Mouse (Mus musculus): ENCODE data around the gene Mcu. TPM values are rescaled to one million over a fixed set of nuclear protein-coding genes. Genes with fewer than 3 reads are reported as not detected.

Gene Mcu
- polyA plus RNA-seq, 1 experiment: 16.1 TPM

- Histone ChIP-seq H3K27ac (ENCODE audit: control insufficient read depth, insufficient read depth, low read depth, low read length, poor library complexity) (no peak overlapping the region), H3K4me3 (replicated peaks; ENCODE audit: control insufficient read depth, low read depth, low read length) (no peak overlapping the region), H3K4me1 (ENCODE audit: control insufficient read depth, insufficient read depth, low read length) (peaks cover 4% of the 10 kb centered on the region)
- 89% methylated on average over 15 of the region's 15 CpGs for WGBS
- TF ChIP-seq POLR2A (IDR thresholded peaks at IDR 0.05; ENCODE audit: borderline replicate concordance, control insufficient read depth, low read depth, low read length) (no peak), CTCF (IDR thresholded peaks at IDR 0.05; ENCODE audit: control insufficient read depth, insufficient read depth, low read length) (no peak)
Observed at GRCm38 (mm10) chr10:59586821-59587220, 29.7 kb downstream of the Mcu start.

DNA sequence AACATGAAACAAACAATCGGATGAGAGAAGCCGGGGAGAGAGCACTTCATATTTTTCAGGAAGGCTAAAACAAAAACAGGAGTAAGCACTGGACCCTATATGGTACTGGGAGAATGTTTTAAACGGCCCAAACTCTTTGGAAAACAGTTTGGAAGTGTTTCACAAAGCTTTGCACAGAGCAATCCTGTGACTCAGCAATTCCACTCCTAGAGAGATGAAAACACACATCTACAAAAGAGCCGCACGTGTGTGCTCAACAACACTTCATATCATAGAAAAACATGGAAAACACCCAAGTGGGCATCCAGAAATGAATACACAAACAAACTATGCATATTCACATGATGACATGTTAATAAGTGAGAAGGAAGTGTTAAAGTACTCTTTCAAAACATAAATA, 30.9 kb downstream of the Mcu start:
- Histone ChIP-seq H3K4me1 (ENCODE audit: control insufficient read depth, insufficient read depth, low read length) (peaks cover 4% of the 10 kb centered on the region), H3K4me3 (replicated peaks; ENCODE audit: control insufficient read depth, low read depth, low read length) (no peak overlapping the region), H3K27ac (ENCODE audit: control insufficient read depth, insufficient read depth, low read depth, low read length, poor library complexity) (no peak overlapping the region)
- WGBS: 79% methylated on average over 5 of the region's 5 CpGs
- no peak for TF ChIP-seq CTCF (IDR thresholded peaks at IDR 0.05; ENCODE audit: control insufficient read depth, insufficient read depth, low read length)
- no peak for TF ChIP-seq POLR2A (IDR thresholded peaks at IDR 0.05; ENCODE audit: borderline replicate concordance, control insufficient read depth, low read depth, low read length)

DNA sequence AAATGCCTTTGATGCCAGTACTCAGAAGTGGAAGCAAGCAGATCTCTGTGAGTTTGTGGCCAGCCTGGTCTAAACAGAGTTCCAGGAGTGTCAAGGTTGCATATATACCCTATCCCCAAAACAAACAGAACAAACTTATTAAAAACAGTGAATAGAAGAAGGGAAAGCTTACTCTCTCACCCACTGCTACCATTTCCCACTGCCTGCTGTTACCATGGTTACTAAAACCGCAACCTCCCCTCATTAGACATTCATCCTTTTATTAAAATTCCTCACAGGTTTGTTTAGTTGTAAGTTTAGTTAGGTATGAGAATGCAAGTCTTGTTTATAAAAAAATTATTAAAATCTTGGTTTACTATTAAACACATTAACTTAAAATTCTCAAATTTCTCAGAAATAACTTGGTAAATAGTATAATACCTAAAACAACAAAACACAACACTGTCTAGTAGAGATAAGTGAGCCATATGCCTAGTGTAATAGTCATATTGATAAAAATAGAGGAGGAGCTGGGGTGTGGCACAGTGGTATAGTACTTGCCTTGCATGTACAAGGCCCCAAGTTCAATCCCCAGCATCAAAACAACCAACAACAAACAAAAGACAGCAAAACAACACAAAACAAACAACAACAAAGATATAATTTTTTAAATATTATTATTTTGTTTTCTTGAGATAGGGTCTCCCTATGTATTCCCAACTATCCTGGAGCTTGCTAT, 34.5 kb downstream of the Mcu start:
- TF ChIP-seq POLR2A (IDR thresholded peaks at IDR 0.05; ENCODE audit: borderline replicate concordance, control insufficient read depth, low read depth, low read length) (no peak), CTCF (IDR thresholded peaks at IDR 0.05; ENCODE audit: control insufficient read depth, insufficient read depth, low read length) (no peak)
- WGBS: 91% methylated on average over 1 of the region's 1 CpGs
- Histone ChIP-seq H3K27ac (ENCODE audit: control insufficient read depth, insufficient read depth, low read depth, low read length, poor library complexity) (no peak overlapping the region), H3K4me1 (ENCODE audit: control insufficient read depth, insufficient read depth, low read length) (peaks cover 2% of the 10 kb centered on the region; the same call in 1 of the 2 replicates), H3K4me3 (replicated peaks; ENCODE audit: control insufficient read depth, low read depth, low read length) (no peak overlapping the region)

DNA sequence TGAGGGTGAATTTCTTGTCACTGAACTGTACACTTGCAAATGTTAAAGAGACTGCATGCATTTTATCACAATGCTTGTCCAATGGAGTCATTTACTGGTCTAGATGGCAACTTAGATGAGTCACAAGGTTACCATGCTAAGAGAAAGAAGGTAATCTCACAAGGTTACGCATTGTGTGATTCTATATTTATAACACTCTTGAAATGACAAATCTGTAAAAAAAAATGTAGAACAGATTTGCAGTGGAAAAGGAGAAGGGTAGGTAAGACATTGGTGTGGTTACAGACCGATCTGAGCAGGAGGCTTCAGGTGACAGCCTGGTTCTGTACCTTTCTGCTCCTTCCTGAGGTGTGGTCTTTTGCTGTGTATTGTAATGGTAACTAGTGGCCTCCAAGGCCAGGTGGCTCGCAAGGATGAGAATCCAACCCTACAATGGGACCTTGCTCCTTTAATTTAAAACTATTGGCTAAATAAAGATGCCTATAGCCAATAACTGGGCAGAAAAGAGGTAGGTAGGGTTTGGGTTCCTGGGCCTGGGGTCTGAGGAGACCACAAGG, 35.8 kb downstream of the Mcu start:
- 93% methylated on average over 3 of the region's 3 CpGs for WGBS
- Histone ChIP-seq H3K4me1 (ENCODE audit: control insufficient read depth, insufficient read depth, low read length) (peaks cover 2% of the 10 kb centered on the region; the same call in 1 of the 2 replicates), H3K4me3 (replicated peaks; ENCODE audit: control insufficient read depth, low read depth, low read length) (no peak overlapping the region), H3K27ac (ENCODE audit: control insufficient read depth, insufficient read depth, low read depth, low read length, poor library complexity) (no peak overlapping the region)
- TF ChIP-seq POLR2A (IDR thresholded peaks at IDR 0.05; ENCODE audit: borderline replicate concordance, control insufficient read depth, low read depth, low read length) (no peak), CTCF (IDR thresholded peaks at IDR 0.05; ENCODE audit: control insufficient read depth, insufficient read depth, low read length) (no peak)

DNA sequence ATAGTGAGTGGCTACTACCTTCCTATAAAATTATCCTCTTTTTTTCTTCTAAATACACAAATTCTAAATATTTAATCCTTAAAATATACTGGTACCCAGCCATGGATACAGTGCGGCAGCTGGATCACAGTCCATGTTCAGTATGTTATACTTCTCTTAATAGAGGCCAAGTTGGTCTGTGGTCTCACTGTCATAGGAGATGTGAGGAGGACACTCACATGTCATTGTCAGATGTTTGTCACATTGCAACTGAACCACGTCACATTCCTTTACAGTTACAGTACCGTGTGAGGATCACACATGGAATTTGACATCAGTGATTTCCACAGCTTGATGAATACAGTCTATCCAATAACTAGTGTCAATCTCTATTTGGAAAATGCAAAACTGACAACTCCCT, 36.8 kb downstream of the Mcu start:
- no peak overlapping the region for H3K27ac ChIP-seq (ENCODE audit: control insufficient read depth, insufficient read depth, low read depth, low read length, poor library complexity)
- peaks cover 2% of the 10 kb centered on the region; the same call in 1 of the 2 replicates for H3K4me1 ChIP-seq (ENCODE audit: control insufficient read depth, insufficient read depth, low read length)
- TF ChIP-seq POLR2A (IDR thresholded peaks at IDR 0.05; ENCODE audit: borderline replicate concordance, control insufficient read depth, low read depth, low read length) (no peak), CTCF (IDR thresholded peaks at IDR 0.05; ENCODE audit: control insufficient read depth, insufficient read depth, low read length) (no peak)
- H3K4me3 ChIP-seq (replicated peaks; ENCODE audit: control insufficient read depth, low read depth, low read length): no peak overlapping the region
- WGBS: 87% methylated on average over 3 of the region's 3 CpGs

DNA sequence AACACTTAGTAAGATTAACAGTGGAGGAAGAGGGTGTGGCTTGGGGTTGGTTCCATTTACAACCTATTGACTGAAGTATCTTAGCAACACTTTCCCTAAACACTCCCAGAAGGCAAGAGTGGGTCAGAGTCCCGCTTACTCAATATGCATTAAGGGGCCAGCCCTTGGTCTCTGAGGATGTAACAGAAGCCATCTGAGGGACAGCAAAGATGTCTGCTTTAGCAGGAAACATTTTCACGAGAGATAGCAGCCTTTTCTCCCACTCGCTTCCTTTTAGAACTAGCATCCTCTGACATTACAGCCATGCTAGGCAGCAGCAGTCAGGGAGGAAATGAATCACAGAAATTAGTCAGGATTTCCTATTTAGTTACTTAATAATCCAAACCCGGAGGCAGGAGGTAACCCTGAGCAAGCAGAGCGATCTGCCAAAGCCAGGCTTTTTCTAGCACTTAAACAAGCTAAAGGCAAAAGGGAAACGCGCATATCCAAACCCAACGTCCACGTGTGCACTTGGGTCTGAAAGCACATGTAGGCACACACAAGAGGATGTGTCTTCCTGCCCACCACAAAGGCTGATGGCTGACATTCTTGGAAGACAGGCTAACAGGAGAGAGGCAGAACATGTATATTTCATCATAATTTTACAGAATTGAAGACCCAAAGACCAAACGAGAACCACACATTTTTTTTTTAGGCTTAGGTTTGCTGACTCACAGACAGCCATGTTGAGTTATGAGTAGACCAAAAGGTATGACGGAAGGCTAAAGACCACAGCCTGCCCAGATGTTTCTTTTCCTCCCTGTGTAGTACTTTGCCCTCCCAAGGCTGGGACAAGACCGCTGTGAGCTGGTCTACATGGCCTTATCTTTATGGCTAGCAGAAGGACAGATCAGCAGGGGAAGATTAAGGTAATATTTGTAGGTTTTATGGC, 38.4 kb downstream of the Mcu start:
- no peak overlapping the region for H3K4me3 ChIP-seq (replicated peaks; ENCODE audit: control insufficient read depth, low read depth, low read length)
- H3K27ac ChIP-seq (ENCODE audit: control insufficient read depth, insufficient read depth, low read depth, low read length, poor library complexity): peak overlapping the region; percentile 26; the same call in 1 of the 2 replicates
- H3K4me1 ChIP-seq (ENCODE audit: control insufficient read depth, insufficient read depth, low read length): peaks cover 2% of the 10 kb centered on the region; the same call in 1 of the 2 replicates
- TF ChIP-seq CTCF (IDR thresholded peaks at IDR 0.05; ENCODE audit: control insufficient read depth, insufficient read depth, low read length) (no peak), POLR2A (IDR thresholded peaks at IDR 0.05; ENCODE audit: borderline replicate concordance, control insufficient read depth, low read depth, low read length) (no peak)
- 6% methylated on average over 12 of the region's 12 CpGs for WGBS

- Histone ChIP-seq H3K4me1 (ENCODE audit: control insufficient read depth, insufficient read depth, low read length) (peaks cover 2% of the 10 kb centered on the region; the same call in 1 of the 2 replicates), H3K4me3 (replicated peaks; ENCODE audit: control insufficient read depth, low read depth, low read length) (no peak overlapping the region), H3K27ac (ENCODE audit: control insufficient read depth, insufficient read depth, low read depth, low read length, poor library complexity) (no peak overlapping the region)
- WGBS: 67% methylated on average over 5 of the region's 5 CpGs
- TF ChIP-seq POLR2A (IDR thresholded peaks at IDR 0.05; ENCODE audit: borderline replicate concordance, control insufficient read depth, low read depth, low read length) (no peak), CTCF (IDR thresholded peaks at IDR 0.05; ENCODE audit: control insufficient read depth, insufficient read depth, low read length) (no peak)
Observed at GRCm38 (mm10) chr10:59576305-59576704, 40.2 kb downstream of the Mcu start.

DNA sequence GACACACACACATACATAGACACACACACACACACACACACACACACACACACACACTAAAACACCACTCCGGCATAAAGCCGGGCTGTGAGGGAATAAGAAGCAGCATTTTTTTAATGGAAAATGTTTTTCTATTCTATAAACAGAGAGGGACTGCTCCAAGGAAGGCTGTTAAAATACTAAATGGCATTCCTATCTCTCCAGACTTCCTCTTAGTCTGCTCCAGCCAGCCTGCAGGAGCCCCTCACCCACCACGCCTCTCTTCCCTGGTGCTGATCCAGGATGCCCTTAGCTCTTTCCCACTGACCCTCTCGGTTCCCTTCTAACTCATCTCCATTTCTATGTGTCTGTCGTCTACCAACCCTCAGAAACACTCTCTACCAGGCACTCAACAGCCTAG, 44.5 kb downstream of the Mcu start:
- WGBS: 82% methylated on average over 5 of the region's 5 CpGs
- Histone ChIP-seq H3K4me1 (ENCODE audit: control insufficient read depth, insufficient read depth, low read length) (peaks cover 8% of the 10 kb centered on the region), H3K27ac (ENCODE audit: control insufficient read depth, insufficient read depth, low read depth, low read length, poor library complexity) (no peak overlapping the region), H3K4me3 (replicated peaks; ENCODE audit: control insufficient read depth, low read depth, low read length) (no peak overlapping the region)
- TF ChIP-seq POLR2A (IDR thresholded peaks at IDR 0.05; ENCODE audit: borderline replicate concordance, control insufficient read depth, low read depth, low read length) (no peak), CTCF (IDR thresholded peaks at IDR 0.05; ENCODE audit: control insufficient read depth, insufficient read depth, low read length) (no peak)
